Mouse (Mus musculus): Measurements from ENCODE around the gene Cx3cr1.

DNA sequence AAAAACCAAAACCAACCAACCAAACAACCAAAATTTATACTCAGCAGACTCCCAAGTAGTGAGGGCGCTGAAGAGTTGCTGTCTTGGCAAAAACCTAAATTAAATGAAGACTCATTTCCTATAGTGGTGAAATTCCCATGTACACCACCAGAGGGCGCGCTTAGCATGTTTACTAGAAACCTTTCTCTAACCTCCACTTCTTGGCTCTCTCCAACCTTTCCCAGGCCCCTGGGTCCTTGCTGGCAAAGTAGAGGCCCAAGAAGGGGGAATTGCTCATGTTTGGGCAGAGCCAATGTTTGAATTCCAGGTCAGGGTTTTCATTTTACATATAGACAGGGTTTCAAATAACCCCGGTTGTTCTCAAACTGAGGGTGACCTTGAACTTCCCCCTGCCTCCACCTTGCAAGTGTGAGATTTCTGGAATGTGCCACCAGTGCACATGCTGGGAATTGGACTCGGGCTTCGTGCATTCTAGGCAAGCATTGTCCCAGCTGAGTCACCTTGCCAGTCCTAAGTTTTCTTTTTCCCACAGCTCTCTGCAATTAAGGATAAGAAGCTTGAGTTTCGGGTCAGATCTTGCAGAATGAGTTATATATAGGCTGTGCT, 49.3 kb downstream of the Cx3cr1 start:
- TF ChIP-seq MAX (IDR thresholded peaks at IDR 0.05; ENCODE audit: low read depth) (no peak), POLR2A (IDR thresholded peaks at IDR 0.05; ENCODE audit: insufficient read length, low read depth) (no peak), USF1 (IDR thresholded peaks at IDR 0.05; ENCODE audit: low read depth) (no peak), POLR2AphosphoS2 (IDR thresholded peaks at IDR 0.05; ENCODE audit: insufficient read length, low read depth) (no peak), TCF12 (IDR thresholded peaks at IDR 0.05; ENCODE audit: insufficient read depth, poor library complexity, severe bottlenecking) (no peak), SRF (IDR thresholded peaks at IDR 0.05; ENCODE audit: control insufficient read depth, insufficient read length, low read depth) (no peak)
